Mouse (Mus musculus) neural tube, embryonic 15.5 days (tissue): ENCODE results near the gene Recql. TPM values are rescaled to one million over a fixed set of nuclear protein-coding genes. Genes with fewer than 3 reads are reported as not detected.

ENCODE experiments used
- ATAC-seq: fragments of 200-750 bp; cut with Nextera tagmentation; 2 replicates; pipeline ENCODE4 v1.8.0; 2017; ENCODE audit warnings: mild to moderate bottlenecking, moderate TSS enrichment, moderate library complexity; ENCODE audit not compliant: low FRiP score
- H3K27ac ChIP-seq: fragments of 300-500 bp; sonication (generic); replicated peaks from 2 replicates; pipeline ENCODE4 v1.5.1; 2015; ENCODE audit warnings: mild to moderate bottlenecking, inconsistent platforms
- H3K27me3 ChIP-seq: fragments of 300-500 bp; sonication (generic); replicated peaks from 2 replicates; pipeline ENCODE4 v1.6.1; 2015; ENCODE audit warnings: inconsistent platforms
- H3K36me3 ChIP-seq: fragments of 300-500 bp; sonication (generic); 2 replicates; pipeline ENCODE4 v1.6.1; 2015; ENCODE audit warnings: inconsistent platforms
- H3K4me1 ChIP-seq: fragments of 300-500 bp; sonication (generic); 2 replicates; pipeline ENCODE4 v1.6.1; 2015; ENCODE audit warnings: inconsistent platforms
- H3K4me2 ChIP-seq: fragments of 300-500 bp; sonication (generic); 2 replicates; pipeline ENCODE4 v1.6.1; 2015; ENCODE audit warnings: inconsistent platforms, mild to moderate bottlenecking, moderate library complexity
- H3K4me3 ChIP-seq: fragments of 300-500 bp; sonication (generic); replicated peaks from 2 replicates; pipeline ENCODE4 v1.5.1; 2015; ENCODE audit warnings: mild to moderate bottlenecking, inconsistent platforms
- H3K9ac ChIP-seq: fragments of 300-500 bp; sonication (generic); replicated peaks from 2 replicates; pipeline ENCODE4 v1.6.1; 2015; ENCODE audit warnings: mild to moderate bottlenecking, inconsistent platforms
- H3K9me3 ChIP-seq: fragments of 300-500 bp; sonication (generic); replicated peaks from 2 replicates; pipeline ENCODE4 v1.6.1; 2016; ENCODE audit warnings: inconsistent platforms
- WGBS: fragments of 180-500 bp; shearing (Covaris S2); methylation state at CpG from one replicate; pipeline ENCODE4 v1.1.7; 2015; ENCODE audit warnings: mixed read lengths; 5-methylcytosine and 5-hydroxymethylcytosine counted together
- polyA plus RNA-seq: library from polyadenylated mRNA; unstranded; fragments of >200 nt; fragmentation: Nextera tagmentation; extraction: Ambion mirVana; gene quantifications from 2 replicates; pipeline ENCODE4 v1.2.1, GENCODE M21; 2015

The Recql gene
- 21.4 and 21.6 TPM in 2 replicates for polyA plus RNA-seq

DNA sequence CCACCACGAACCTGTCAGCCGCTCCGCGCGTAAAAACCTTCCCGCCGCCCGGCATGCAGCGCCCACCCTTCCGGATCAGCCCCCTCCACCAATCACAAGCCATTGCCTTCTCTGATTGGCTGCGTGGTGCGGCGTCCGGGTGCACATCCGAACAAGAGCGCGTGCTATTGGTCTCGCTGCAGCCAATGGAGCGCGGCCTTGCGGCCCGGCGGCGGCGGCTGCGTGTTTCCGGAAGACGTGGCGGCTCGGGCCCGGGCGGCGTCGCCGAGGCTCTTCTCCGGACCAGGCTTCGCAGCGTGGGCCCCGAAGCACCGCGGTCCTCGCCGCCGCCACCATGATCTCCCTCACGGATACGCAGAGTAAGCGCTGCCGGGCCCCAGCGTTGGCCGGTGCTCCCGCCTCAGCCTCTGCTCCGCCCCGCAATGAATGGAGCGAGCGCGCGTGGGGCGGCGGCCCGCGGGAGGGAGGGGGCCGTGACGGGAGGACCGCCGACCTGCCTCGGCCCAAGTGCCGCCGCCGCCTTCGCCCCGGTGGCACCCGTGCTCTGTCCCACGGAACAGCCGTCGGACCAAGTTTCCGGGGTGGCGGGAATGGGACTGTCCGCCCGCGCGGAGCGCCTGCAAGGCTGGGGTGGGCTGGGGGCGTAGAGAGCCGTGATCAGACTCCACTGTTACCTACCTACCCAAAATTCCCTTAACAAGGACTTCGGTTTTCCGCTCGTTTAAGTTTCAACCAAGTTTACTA lies at the start of gene Recql, which contains the start of gene Golt1b:
TSS of gene Recql (minus strand) at position 77 of the 744 bp plus-strand sequence.
TSS of gene Golt1b (plus strand) at position 211 of the 744 bp plus-strand sequence.
- Histone ChIP-seq H3K36me3 (no peaks in the 10 kb centered on the region), H3K4me2 (peak within 1 kb of the TSS; percentile 88), H3K4me1 (peaks cover 27% of the 10 kb centered on the region), H3K9ac (peak within 1 kb of the TSS; percentile 86), H3K27ac (peak within 1 kb of the TSS; percentile 71), H3K27me3 (no peaks in the 10 kb centered on the region), H3K9me3 (no peaks in the 10 kb centered on the region), H3K4me3 (peak within 1 kb of the TSS; percentile 100)
- WGBS, result under 1% methylated on average over 86 of the region's 87 CpGs
- ATAC-seq, result peak; percentile 100

DNA sequence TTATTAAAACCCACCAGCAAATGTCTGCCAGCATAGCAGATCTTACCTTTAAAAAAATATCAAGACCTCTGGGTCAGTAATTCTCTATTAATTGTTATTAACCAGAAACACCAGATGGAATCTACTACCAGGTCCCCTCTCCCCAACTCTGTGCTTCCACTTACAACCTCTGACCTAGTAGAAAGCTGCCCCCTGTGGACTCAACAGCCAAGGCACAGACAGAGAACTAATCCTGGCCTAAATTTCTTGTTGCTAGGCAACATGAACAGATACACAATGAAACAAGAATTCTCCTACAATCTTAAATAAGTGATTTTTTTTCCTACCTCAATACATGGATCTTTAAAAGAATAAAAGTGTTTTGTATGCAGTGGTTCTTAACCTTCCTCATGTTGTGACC lies 42.2 kb upstream of the Recql start:
- no peak for ATAC-seq
- Histone ChIP-seq H3K27ac (no peak overlapping the region), H3K4me1 (no peaks in the 10 kb centered on the region), H3K27me3 (no peaks in the 10 kb centered on the region), H3K36me3 (no peaks in the 10 kb centered on the region), H3K4me2 (no peak overlapping the region), H3K9ac (no peak overlapping the region), H3K9me3 (no peaks in the 10 kb centered on the region), H3K4me3 (no peak overlapping the region)

DNA sequence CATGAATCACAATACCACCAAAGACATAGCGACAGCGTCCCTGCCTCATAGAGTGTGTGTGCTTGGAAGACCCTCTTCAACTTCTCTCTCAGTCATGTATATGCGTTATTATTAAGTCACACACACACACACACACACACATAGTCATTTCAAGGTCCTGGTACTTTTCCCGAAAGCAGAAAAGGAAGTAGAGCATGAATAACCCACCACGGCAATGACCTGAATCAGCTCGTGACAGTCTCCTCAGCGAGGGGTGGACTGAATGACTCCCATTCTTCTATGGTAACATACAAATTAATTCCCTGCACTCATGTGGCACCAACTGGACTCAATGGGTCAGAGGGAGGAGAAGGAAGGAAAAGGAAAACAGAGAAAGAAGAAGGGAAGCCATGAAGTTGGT lies 38.1 kb upstream of the Recql start:
- Histone ChIP-seq H3K4me2 (no peak overlapping the region), H3K9me3 (no peaks in the 10 kb centered on the region), H3K27ac (no peak overlapping the region), H3K4me1 (no peaks in the 10 kb centered on the region), H3K9ac (no peak overlapping the region), H3K4me3 (no peak overlapping the region), H3K27me3 (no peaks in the 10 kb centered on the region), H3K36me3 (no peaks in the 10 kb centered on the region)
- no peak for ATAC-seq
- WGBS, result 70% methylated on average over 7 of the region's 7 CpGs

DNA sequence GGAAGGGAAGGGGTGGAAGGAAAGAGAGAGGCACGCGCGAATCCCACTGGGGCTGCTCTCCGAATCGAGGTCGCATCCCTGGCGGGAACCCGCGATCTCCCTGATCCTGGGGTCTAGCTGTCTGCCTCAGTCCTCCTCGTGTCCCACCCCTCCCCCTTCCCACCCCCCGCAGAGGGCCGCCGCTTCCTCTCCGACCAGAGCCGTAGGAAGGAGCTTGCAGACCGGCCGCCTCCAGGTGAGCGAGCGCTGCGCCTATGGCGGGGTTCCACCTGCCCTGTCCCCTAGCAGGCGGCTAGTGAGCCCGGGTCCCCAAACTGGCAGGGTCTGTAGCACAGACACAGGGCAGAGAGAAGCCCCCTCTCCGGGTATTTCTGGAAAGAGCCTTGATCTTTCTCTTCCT lies 27.7 kb upstream of the Recql start:
- Histone ChIP-seq H3K4me2 (peak overlapping the region; percentile 68), H3K9ac (no peak overlapping the region; the same call in 1 of the 2 replicates), H3K4me1 (peaks cover 5% of the 10 kb centered on the region; the same call in 1 of the 2 replicates), H3K4me3 (peak overlapping the region; percentile 39), H3K9me3 (no peaks in the 10 kb centered on the region), H3K36me3 (peaks cover 3% of the 10 kb centered on the region), H3K27ac (no peak overlapping the region), H3K27me3 (peaks cover 30% of the 10 kb centered on the region)
- 4% methylated on average over 23 of the region's 24 CpGs for WGBS
- peak; percentile 61; the same call in 1 of the 2 replicates for ATAC-seq

DNA sequence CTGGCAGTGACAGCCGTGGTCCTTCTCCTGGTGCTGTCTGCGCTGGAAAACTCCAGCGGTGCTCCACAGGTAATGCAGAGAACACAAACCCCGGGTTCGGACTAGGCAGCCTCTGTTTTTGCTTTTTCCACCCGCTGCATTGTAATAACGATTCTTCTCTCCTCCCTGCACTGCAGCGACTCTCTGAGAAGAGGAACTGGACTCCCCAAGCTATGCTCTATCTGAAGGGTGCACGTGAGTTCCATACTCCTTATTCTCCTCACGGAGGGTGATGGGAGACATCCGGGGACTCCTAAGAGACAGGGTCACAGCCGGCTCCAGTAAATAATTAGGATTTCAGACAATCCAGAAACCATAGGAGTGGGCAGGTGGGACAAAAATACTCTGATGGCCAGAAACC lies 27.0 kb upstream of the Recql start:
- Histone ChIP-seq H3K4me1 (peaks cover 5% of the 10 kb centered on the region; the same call in 1 of the 2 replicates), H3K36me3 (no peaks in the 10 kb centered on the region), H3K4me2 (peak overlapping the region; percentile 68), H3K9me3 (no peaks in the 10 kb centered on the region), H3K9ac (no peak overlapping the region), H3K27ac (no peak overlapping the region), H3K27me3 (peaks cover 30% of the 10 kb centered on the region), H3K4me3 (peak overlapping the region; percentile 39)
- whole genome bisulfite sequencing, result 12% methylated on average over 12 of the region's 12 CpGs
- ATAC-seq, result no peak

DNA sequence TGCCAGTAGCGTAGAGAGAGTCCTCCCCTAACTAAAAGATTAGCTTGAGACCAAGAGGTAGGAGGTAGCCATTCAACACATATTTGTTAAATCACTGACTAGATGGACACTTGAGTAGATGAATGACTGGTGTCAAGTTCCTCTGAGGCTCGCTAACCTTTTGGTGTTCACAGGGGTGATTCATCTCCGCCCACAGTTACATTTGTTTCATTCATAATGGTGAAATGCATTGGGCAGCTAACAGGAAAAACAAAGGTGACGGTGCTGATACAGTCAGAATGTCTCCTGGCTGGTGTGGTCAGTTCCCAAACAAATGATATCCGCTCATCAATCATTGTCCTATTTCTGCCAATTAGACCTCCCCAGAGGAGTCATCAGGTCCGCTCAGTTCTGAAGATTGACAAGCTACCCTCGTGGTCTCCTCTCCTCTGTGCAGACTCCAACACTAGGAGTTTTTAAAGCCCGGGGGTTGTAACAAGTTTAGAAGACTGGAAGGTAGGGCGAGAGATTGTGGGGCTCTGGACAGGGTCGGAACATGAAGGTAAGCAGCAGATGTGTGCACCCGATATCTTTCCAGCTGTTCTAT lies 26.1 kb upstream of the Recql start, which contains the start of gene Spx:
TSS of gene Spx (plus strand) at position 536 of the 586 bp plus-strand sequence.
- Histone ChIP-seq H3K4me2 (peak within 1 kb of the TSS; percentile 68), H3K27ac (no peak within 1 kb of the TSS), H3K4me1 (peaks cover 5% of the 10 kb centered on the region; the same call in 1 of the 2 replicates), H3K36me3 (no peaks in the 10 kb centered on the region), H3K9ac (no peak within 1 kb of the TSS), H3K9me3 (no peaks in the 10 kb centered on the region), H3K4me3 (peak within 1 kb of the TSS; percentile 39), H3K27me3 (peaks cover 30% of the 10 kb centered on the region)
- 79% methylated on average over 11 of the region's 11 CpGs for WGBS
- no peak for ATAC-seq

DNA sequence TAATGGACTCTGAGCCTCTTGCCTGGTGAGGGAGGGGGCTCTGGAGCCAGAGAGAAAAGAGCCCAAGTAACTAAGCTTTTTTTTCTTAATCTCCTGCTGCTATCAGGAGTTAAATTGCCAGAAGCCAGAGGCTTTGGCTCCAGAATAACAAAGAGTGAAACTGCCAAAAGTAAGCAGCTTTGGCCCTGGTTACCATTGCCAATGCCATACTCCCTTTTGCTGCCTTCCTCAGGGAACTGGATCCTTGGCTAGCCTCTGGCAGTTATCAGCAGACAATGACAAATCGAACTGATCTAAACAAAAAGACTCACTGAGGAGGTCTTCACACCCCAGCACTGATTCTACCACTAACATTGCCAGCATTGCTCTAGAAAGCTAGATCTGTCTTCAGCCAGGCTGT lies 24.3 kb upstream of the Recql start:
- ATAC-seq, result peak; percentile 11; the same call in 1 of the 2 replicates
- H3K27me3 ChIP-seq, result peaks cover 30% of the 10 kb centered on the region
- H3K4me3 ChIP-seq, result no peak overlapping the region
- H3K9ac ChIP-seq, result no peak overlapping the region
- 44% methylated on average over 1 of the region's 1 CpGs for WGBS
- H3K9me3 ChIP-seq, result no peaks in the 10 kb centered on the region
- no peaks in the 10 kb centered on the region for H3K36me3 ChIP-seq
- no peak overlapping the region for H3K27ac ChIP-seq
- peaks cover 5% of the 10 kb centered on the region; the same call in 1 of the 2 replicates for H3K4me1 ChIP-seq
- H3K4me2 ChIP-seq, result no peak overlapping the region

DNA sequence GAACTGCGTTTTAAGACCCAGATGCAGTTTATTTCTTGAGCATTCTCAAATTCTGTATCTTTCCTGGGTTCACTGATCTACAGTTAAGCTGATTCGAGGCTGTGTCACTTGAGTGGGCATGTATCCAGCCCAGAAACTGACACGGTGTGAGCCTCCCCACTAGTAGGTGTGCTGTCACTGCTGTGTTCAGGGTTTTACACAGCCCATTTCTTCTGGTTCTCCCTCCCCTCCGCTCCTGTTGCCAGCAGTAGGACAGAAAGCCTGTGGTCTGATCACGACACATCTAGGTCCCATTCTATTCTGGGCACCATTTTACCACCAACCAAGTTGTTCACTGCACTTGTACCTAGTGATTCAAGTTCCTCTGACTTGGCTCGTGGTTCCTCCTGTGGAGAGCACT lies 8.9 kb upstream of the Recql start:
- H3K36me3 ChIP-seq, result peaks cover 40% of the 10 kb centered on the region
- 97% methylated on average over 6 of the region's 6 CpGs for WGBS
- ATAC-seq, result no peak
- no peak overlapping the region for H3K27ac ChIP-seq
- no peak overlapping the region for H3K4me2 ChIP-seq
- no peaks in the 10 kb centered on the region for H3K4me1 ChIP-seq
- H3K4me3 ChIP-seq, result no peak overlapping the region
- no peaks in the 10 kb centered on the region for H3K9me3 ChIP-seq
- H3K27me3 ChIP-seq, result no peaks in the 10 kb centered on the region
- H3K9ac ChIP-seq, result no peak overlapping the region

DNA sequence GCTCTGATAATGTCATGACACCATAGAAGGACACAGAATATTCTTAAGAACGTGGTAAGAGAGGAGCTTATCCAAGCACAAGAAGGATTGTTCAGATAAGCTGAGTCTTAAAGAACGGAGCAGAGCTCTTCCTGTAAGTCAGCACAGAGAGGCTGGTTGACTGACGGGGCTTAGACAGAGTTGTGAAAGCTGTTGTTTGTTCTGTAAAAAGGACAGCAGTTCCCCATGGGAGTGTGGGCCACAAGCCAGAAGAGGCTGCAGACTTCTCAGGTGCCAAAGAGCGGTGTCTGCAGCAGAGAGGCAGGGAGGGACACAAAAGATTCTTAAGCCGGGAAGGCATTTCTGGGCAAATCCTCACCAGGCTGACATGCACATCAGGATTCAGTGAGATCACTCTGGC lies 7.8 kb upstream of the Recql start:
- Histone ChIP-seq H3K27ac (no peak overlapping the region), H3K4me3 (no peak overlapping the region), H3K9ac (no peak overlapping the region), H3K9me3 (no peaks in the 10 kb centered on the region), H3K4me2 (no peak overlapping the region), H3K27me3 (no peaks in the 10 kb centered on the region), H3K4me1 (no peaks in the 10 kb centered on the region), H3K36me3 (peaks cover 32% of the 10 kb centered on the region)
- WGBS, result 94% methylated on average over 5 of the region's 5 CpGs
- no peak for ATAC-seq

DNA sequence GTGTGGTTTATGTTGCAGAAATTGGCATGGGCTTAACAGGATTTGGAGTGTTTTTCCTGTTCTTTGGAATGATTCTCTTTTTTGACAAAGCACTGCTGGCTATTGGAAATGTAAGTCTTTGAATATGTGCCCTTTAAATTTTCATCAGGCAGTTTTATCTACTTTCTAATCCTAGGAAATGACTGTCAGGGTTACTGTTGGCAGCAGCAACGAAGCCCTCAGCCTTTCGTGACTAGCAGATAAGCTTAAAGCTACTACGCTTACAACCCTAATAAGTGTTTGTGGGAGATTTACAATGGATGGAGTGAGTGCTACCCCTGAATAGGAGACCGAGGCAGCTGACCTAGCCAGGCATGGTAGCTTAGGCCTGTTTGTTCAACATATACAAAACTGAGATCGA lies 5.4 kb upstream of the Recql start:
- Histone ChIP-seq H3K9me3 (no peaks in the 10 kb centered on the region), H3K27me3 (no peaks in the 10 kb centered on the region), H3K27ac (no peak overlapping the region), H3K4me2 (no peak overlapping the region), H3K4me1 (peaks cover 18% of the 10 kb centered on the region), H3K36me3 (peaks cover 32% of the 10 kb centered on the region), H3K4me3 (no peak overlapping the region), H3K9ac (no peak overlapping the region)
- ATAC-seq, result no peak
- WGBS, result 94% methylated on average over 5 of the region's 5 CpGs

DNA sequence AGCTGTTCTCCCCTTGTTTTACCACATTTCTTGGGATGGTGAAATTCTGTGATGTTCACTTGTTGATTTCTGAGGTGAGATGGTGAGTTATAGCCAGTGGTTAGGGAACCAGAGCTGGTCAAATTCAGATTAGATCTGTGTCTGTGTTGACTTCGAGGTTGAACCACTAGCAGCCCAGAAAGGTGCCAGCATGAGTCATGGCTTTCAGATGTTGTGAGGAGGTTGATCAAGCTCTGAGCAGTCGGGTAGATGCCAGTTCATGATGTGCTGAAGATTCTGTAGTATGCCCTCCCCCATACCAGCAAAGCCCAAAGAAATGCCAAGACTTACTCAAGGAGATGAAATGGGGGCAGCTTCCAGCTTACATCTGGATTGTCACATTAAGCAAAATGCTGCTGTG lies 2.2 kb upstream of the Recql start:
- no peak overlapping the region for H3K9ac ChIP-seq
- H3K27ac ChIP-seq, result no peak overlapping the region
- H3K27me3 ChIP-seq, result no peaks in the 10 kb centered on the region
- H3K36me3 ChIP-seq, result 0 out of 2 replicates have a peak, but pooled peaks cover 8% of the 10 kb centered on the region
- H3K4me2 ChIP-seq, result 0 out of 2 replicates have a peak overlapping the region, but pooled peaks have one; percentile 88
- H3K4me3 ChIP-seq, result no peak overlapping the region
- ATAC-seq, result no peak
- no peaks in the 10 kb centered on the region for H3K9me3 ChIP-seq
- 93% methylated on average over 2 of the region's 2 CpGs for WGBS
- peaks cover 24% of the 10 kb centered on the region for H3K4me1 ChIP-seq
